Mouse (Mus musculus): ENCODE measurements around the gene Prickle2. TPM values are rescaled to one million over a fixed set of nuclear protein-coding genes. Genes with fewer than 3 reads are reported as not detected.

Gene Prickle2
- total and polyA plus RNA-seq, 3 experiments = 0.05 TPM; not detected in 2

DNA sequence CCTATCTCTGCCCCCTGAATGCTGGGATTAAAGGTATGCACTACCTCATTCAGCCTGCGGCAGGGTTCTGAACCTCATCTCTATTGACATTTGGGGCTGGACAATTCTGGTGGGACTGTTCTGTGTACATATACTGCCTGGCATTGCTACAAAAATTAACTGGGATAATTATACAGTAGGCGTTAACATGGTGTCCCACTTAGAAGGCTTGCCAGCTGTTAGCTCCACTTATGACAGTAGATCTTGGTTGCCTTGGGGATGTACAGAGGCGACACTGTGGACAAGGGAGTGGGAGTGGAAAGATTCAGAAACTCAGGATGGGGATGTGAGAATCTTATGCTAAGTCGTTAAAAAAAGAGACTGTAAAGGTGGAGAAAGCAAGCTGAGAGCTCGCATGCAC, 311.3 kb downstream of the Prickle2 start:
- DNase-seq (ENCODE audit: low spot score) (no peak), ATAC-seq (ENCODE audit: extremely low read depth, insufficient number of reproducible peaks, low FRiP score, poor library complexity, severe bottlenecking) (no peak)
- no peaks in the 10 kb centered on the region for H3K4me1 ChIP-seq (ENCODE audit: insufficient read depth, low read depth, low read length)
- H3K4me3 ChIP-seq (ENCODE audit: low read depth, low read length) = no peak overlapping the region
- H3K27me3 ChIP-seq (ENCODE audit: insufficient read depth, low read length) = peaks cover 3% of the 10 kb centered on the region; the same call in 1 of the 2 replicates
- no peaks in the 10 kb centered on the region for H3K36me3 ChIP-seq (replicated peaks)
- no peaks in the 10 kb centered on the region for H3K9me3 ChIP-seq (replicated peaks)
- TF ChIP-seq CTCF (IDR thresholded peaks at IDR 0.05; ENCODE audit: low read depth, low read length) (no peak), GATA2 (IDR thresholded peaks at IDR 0.05; ENCODE audit: borderline replicate concordance, low read depth, low read length) (no peak), POLR2AphosphoS5 (IDR thresholded peaks at IDR 0.05; ENCODE audit: insufficient replicate concordance, low read depth, low read length) (no peak), GATA1 (IDR thresholded peaks at IDR 0.05; ENCODE audit: borderline replicate concordance, low read length) (no peak), TAL1 (conservative IDR thresholded peaks at IDR 0.05; ENCODE audit: low read depth, low read length) (no peak)

GRCm38 (mm10) chr6:92390321-92390720, 315.6 kb downstream of the Prickle2 start:
- ATAC-seq (ENCODE audit: extremely low read depth, insufficient number of reproducible peaks, low FRiP score, poor library complexity, severe bottlenecking) (no peak), DNase-seq (ENCODE audit: low spot score) (no peak)
- Histone ChIP-seq H3K4me3 (ENCODE audit: low read depth, low read length) (no peak overlapping the region), H3K4me1 (ENCODE audit: insufficient read depth, low read depth, low read length) (no peaks in the 10 kb centered on the region), H3K36me3 (replicated peaks) (no peaks in the 10 kb centered on the region), H3K27me3 (ENCODE audit: insufficient read depth, low read length) (peaks cover 3% of the 10 kb centered on the region; the same call in 1 of the 2 replicates), H3K9me3 (replicated peaks) (no peaks in the 10 kb centered on the region)
- TF ChIP-seq POLR2AphosphoS5 (IDR thresholded peaks at IDR 0.05; ENCODE audit: insufficient replicate concordance, low read depth, low read length) (no peak), GATA1 (IDR thresholded peaks at IDR 0.05; ENCODE audit: borderline replicate concordance, low read length) (no peak), TAL1 (conservative IDR thresholded peaks at IDR 0.05; ENCODE audit: low read depth, low read length) (no peak), CTCF (IDR thresholded peaks at IDR 0.05; ENCODE audit: low read depth, low read length) (no peak), GATA2 (IDR thresholded peaks at IDR 0.05; ENCODE audit: borderline replicate concordance, low read depth, low read length) (no peak)

DNA sequence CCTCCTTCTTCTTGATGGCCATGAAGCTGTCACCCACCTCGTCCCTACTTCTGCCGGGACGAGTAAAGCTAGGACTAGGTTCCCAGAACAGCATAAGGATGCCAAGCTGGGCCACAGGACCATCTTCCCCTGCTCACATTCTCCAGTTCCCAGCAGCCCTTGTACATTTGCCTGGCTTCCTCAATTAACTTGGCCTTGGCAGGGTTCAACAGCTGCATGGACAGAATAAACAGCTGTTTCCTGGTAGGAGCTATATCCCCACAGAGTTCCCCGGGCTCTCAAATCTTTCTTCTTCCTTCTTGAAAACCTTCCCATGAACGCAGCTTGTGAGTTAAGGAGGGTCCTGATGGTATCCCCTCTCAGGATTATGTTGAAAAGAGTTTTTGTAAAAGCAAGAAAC, 317.3 kb downstream of the Prickle2 start:
- H3K9me3 ChIP-seq (replicated peaks) = no peaks in the 10 kb centered on the region
- no peaks in the 10 kb centered on the region for H3K4me1 ChIP-seq (ENCODE audit: insufficient read depth, low read depth, low read length)
- no peaks in the 10 kb centered on the region for H3K36me3 ChIP-seq (replicated peaks)
- H3K4me3 ChIP-seq (ENCODE audit: low read depth, low read length) = no peak overlapping the region
- ATAC-seq (ENCODE audit: extremely low read depth, insufficient number of reproducible peaks, low FRiP score, poor library complexity, severe bottlenecking) = no peak
- H3K27me3 ChIP-seq (ENCODE audit: insufficient read depth, low read length) = peaks cover 3% of the 10 kb centered on the region; the same call in 1 of the 2 replicates
- TF ChIP-seq POLR2AphosphoS5 (IDR thresholded peaks at IDR 0.05; ENCODE audit: insufficient replicate concordance, low read depth, low read length) = no peak
- TF ChIP-seq GATA1 (IDR thresholded peaks at IDR 0.05; ENCODE audit: borderline replicate concordance, low read length) = no peak
- no peak for TF ChIP-seq CTCF (IDR thresholded peaks at IDR 0.05; ENCODE audit: low read depth, low read length)
- no peak for TF ChIP-seq GATA2 (IDR thresholded peaks at IDR 0.05; ENCODE audit: borderline replicate concordance, low read depth, low read length)
- TF ChIP-seq TAL1 (conservative IDR thresholded peaks at IDR 0.05; ENCODE audit: low read depth, low read length) = no peak
- DNase-seq (ENCODE audit: low spot score) = no peak

GRCm38 (mm10) chr6:92383196-92383782, 322.7 kb downstream of the Prickle2 start:
- no peaks in the 10 kb centered on the region for H3K9me3 ChIP-seq (replicated peaks)
- no peak for TF ChIP-seq CTCF (IDR thresholded peaks at IDR 0.05; ENCODE audit: low read depth, low read length)
- TF ChIP-seq GATA1 (IDR thresholded peaks at IDR 0.05; ENCODE audit: borderline replicate concordance, low read length) = no peak
- no peak for TF ChIP-seq GATA2 (IDR thresholded peaks at IDR 0.05; ENCODE audit: borderline replicate concordance, low read depth, low read length)
- TF ChIP-seq POLR2AphosphoS5 (IDR thresholded peaks at IDR 0.05; ENCODE audit: insufficient replicate concordance, low read depth, low read length) = no peak
- no peak for TF ChIP-seq TAL1 (conservative IDR thresholded peaks at IDR 0.05; ENCODE audit: low read depth, low read length)
- no peaks in the 10 kb centered on the region for H3K27me3 ChIP-seq (ENCODE audit: insufficient read depth, low read length)
- no peaks in the 10 kb centered on the region for H3K4me1 ChIP-seq (ENCODE audit: insufficient read depth, low read depth, low read length)
- DNase-seq (ENCODE audit: low spot score) = no peak
- no peaks in the 10 kb centered on the region for H3K36me3 ChIP-seq (replicated peaks)
- no peak for ATAC-seq (ENCODE audit: extremely low read depth, insufficient number of reproducible peaks, low FRiP score, poor library complexity, severe bottlenecking)
- no peak overlapping the region for H3K4me3 ChIP-seq (ENCODE audit: low read depth, low read length)

DNA sequence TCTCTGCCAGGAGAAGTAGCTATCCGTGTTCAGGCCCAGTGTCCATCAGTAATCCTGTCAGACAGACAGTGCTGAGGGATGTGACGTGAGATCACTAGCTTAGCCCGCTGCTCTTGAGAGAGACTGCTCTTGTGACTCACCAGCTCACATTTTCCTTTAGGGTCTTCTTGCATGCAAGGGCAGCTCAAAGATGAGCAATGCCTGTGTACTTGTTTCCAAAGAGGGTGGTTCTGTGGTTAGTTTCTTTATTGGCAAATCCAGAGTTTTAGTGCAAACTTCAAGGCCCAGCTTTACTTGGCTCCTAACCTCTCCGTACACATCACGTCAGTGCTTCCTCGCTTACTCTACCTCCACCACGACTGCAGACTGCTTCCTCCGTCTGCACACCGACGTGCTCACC, 324.9 kb downstream of the Prickle2 start:
- H3K9me3 ChIP-seq (replicated peaks) = no peaks in the 10 kb centered on the region
- H3K27me3 ChIP-seq (ENCODE audit: insufficient read depth, low read length) = peaks cover 3% of the 10 kb centered on the region; the same call in 1 of the 2 replicates
- DNase-seq (ENCODE audit: low spot score) (no peak), ATAC-seq (ENCODE audit: extremely low read depth, insufficient number of reproducible peaks, low FRiP score, poor library complexity, severe bottlenecking) (no peak)
- H3K4me3 ChIP-seq (ENCODE audit: low read depth, low read length) = no peak overlapping the region
- H3K36me3 ChIP-seq (replicated peaks) = no peaks in the 10 kb centered on the region
- no peaks in the 10 kb centered on the region for H3K4me1 ChIP-seq (ENCODE audit: insufficient read depth, low read depth, low read length)
- TF ChIP-seq TAL1 (conservative IDR thresholded peaks at IDR 0.05; ENCODE audit: low read depth, low read length) = no peak
- no peak for TF ChIP-seq GATA1 (IDR thresholded peaks at IDR 0.05; ENCODE audit: borderline replicate concordance, low read length)
- no peak for TF ChIP-seq POLR2AphosphoS5 (IDR thresholded peaks at IDR 0.05; ENCODE audit: insufficient replicate concordance, low read depth, low read length)

DNA sequence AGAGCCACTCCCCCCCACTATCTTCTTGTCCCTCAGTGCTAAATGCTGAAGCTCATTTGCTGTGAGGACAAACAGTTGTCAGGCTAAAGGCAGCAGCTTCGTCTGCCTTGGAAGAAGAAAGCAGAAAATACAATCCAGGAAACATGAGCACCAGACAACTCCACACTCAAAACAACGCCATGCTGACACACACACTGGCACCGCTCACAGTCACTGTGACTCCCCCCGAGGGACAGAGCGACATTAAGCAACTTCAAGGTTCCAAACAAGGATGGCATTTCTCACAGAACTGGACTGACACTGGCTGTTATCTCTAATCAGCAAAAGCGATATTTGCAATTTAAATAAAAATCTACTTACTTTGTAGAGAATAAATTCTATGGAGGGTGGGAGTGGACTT, 331.1 kb downstream of the Prickle2 start:
- Histone ChIP-seq H3K27me3 (ENCODE audit: insufficient read depth, low read length) (peaks cover 5% of the 10 kb centered on the region; the same call in 1 of the 2 replicates), H3K4me3 (ENCODE audit: low read depth, low read length) (no peak overlapping the region), H3K4me1 (ENCODE audit: insufficient read depth, low read depth, low read length) (no peaks in the 10 kb centered on the region), H3K9me3 (replicated peaks) (no peaks in the 10 kb centered on the region), H3K36me3 (replicated peaks) (no peaks in the 10 kb centered on the region)
- no peak for DNase-seq (ENCODE audit: low spot score)
- ATAC-seq (ENCODE audit: extremely low read depth, insufficient number of reproducible peaks, low FRiP score, poor library complexity, severe bottlenecking) = no peak
- no peak for TF ChIP-seq POLR2AphosphoS5 (IDR thresholded peaks at IDR 0.05; ENCODE audit: insufficient replicate concordance, low read depth, low read length)
- no peak for TF ChIP-seq CTCF (IDR thresholded peaks at IDR 0.05; ENCODE audit: low read depth, low read length)
- no peak for TF ChIP-seq GATA2 (IDR thresholded peaks at IDR 0.05; ENCODE audit: borderline replicate concordance, low read depth, low read length)
- no peak for TF ChIP-seq TAL1 (conservative IDR thresholded peaks at IDR 0.05; ENCODE audit: low read depth, low read length)
- TF ChIP-seq GATA1 (IDR thresholded peaks at IDR 0.05; ENCODE audit: borderline replicate concordance, low read length) = no peak

Data from G1E (cell line).